Mouse (Mus musculus): Measurements from ENCODE around the gene L2hgdh.

L2hgdh gene

GRCm38 (mm10) chr12:69722857-69723256, 1.8 kb downstream of the L2hgdh start:
- Histone ChIP-seq H3K27me3 (ENCODE audit: insufficient read depth, low read length) (no peaks in the 10 kb centered on the region), H3K36me3 (ENCODE audit: insufficient read depth, low read length) (peaks cover 50% of the 10 kb centered on the region), H3K4me3 (replicated peaks; ENCODE audit: low read length) (no peak overlapping the region), H3K9me3 (ENCODE audit: low read length) (peaks cover 51% of the 10 kb centered on the region), H3K4me1 (replicated peaks; ENCODE audit: low read depth, low read length) (peaks cover 26% of the 10 kb centered on the region)
- TF ChIP-seq CTCF (conservative IDR thresholded peaks at IDR 0.05; ENCODE audit: low read length) = no peak
- no peak for TF ChIP-seq POU5F1 (IDR thresholded peaks at IDR 0.05; ENCODE audit: borderline replicate concordance, low read length)
- no peak for TF ChIP-seq NANOG (IDR thresholded peaks at IDR 0.05; ENCODE audit: borderline replicate concordance, low read length)

GRCm38 (mm10) chr12:69713628-69714027, 11.0 kb downstream of the L2hgdh start:
- TF ChIP-seq NANOG (IDR thresholded peaks at IDR 0.05; ENCODE audit: borderline replicate concordance, low read length) = no peak
- no peak for TF ChIP-seq POU5F1 (IDR thresholded peaks at IDR 0.05; ENCODE audit: borderline replicate concordance, low read length)
- no peak for TF ChIP-seq CTCF (conservative IDR thresholded peaks at IDR 0.05; ENCODE audit: low read length)
- Histone ChIP-seq H3K4me1 (replicated peaks; ENCODE audit: low read depth, low read length) (no peaks in the 10 kb centered on the region), H3K27me3 (ENCODE audit: insufficient read depth, low read length) (no peaks in the 10 kb centered on the region), H3K36me3 (ENCODE audit: insufficient read depth, low read length) (peaks cover 59% of the 10 kb centered on the region), H3K4me3 (replicated peaks; ENCODE audit: low read length) (no peak overlapping the region), H3K9me3 (ENCODE audit: low read length) (peaks cover 36% of the 10 kb centered on the region)

GRCm38 (mm10) chr12:69704799-69705458, 19.7 kb downstream of the L2hgdh start:
- TF ChIP-seq POU5F1 (IDR thresholded peaks at IDR 0.05; ENCODE audit: borderline replicate concordance, low read length) = no peak
- no peak for TF ChIP-seq NANOG (IDR thresholded peaks at IDR 0.05; ENCODE audit: borderline replicate concordance, low read length)
- Histone ChIP-seq H3K27me3 (ENCODE audit: insufficient read depth, low read length) (no peaks in the 10 kb centered on the region), H3K9me3 (ENCODE audit: low read length) (no peaks in the 10 kb centered on the region), H3K36me3 (ENCODE audit: insufficient read depth, low read length) (peaks cover 59% of the 10 kb centered on the region), H3K4me1 (replicated peaks; ENCODE audit: low read depth, low read length) (peaks cover 7% of the 10 kb centered on the region; the same call in 1 of the 2 replicates), H3K4me3 (replicated peaks; ENCODE audit: low read length) (no peak overlapping the region)

GRCm38 (mm10) chr12:69698352-69698751, 26.3 kb downstream of the L2hgdh start:
- no peak for TF ChIP-seq CTCF (conservative IDR thresholded peaks at IDR 0.05; ENCODE audit: low read length)
- TF ChIP-seq POU5F1 (IDR thresholded peaks at IDR 0.05; ENCODE audit: borderline replicate concordance, low read length) = no peak
- no peak for TF ChIP-seq NANOG (IDR thresholded peaks at IDR 0.05; ENCODE audit: borderline replicate concordance, low read length)
- Histone ChIP-seq H3K27me3 (ENCODE audit: insufficient read depth, low read length) (no peaks in the 10 kb centered on the region), H3K36me3 (ENCODE audit: insufficient read depth, low read length) (peaks cover 55% of the 10 kb centered on the region), H3K9me3 (ENCODE audit: low read length) (no peaks in the 10 kb centered on the region), H3K4me3 (replicated peaks; ENCODE audit: low read length) (no peak overlapping the region), H3K4me1 (replicated peaks; ENCODE audit: low read depth, low read length) (peaks cover 27% of the 10 kb centered on the region)

- TF ChIP-seq NANOG (IDR thresholded peaks at IDR 0.05; ENCODE audit: borderline replicate concordance, low read length) (no peak), CTCF (conservative IDR thresholded peaks at IDR 0.05; ENCODE audit: low read length) (peak; percentile 70), POU5F1 (IDR thresholded peaks at IDR 0.05; ENCODE audit: borderline replicate concordance, low read length) (no peak)
- Histone ChIP-seq H3K4me3 (replicated peaks; ENCODE audit: low read length) (no peak overlapping the region), H3K27me3 (ENCODE audit: insufficient read depth, low read length) (no peaks in the 10 kb centered on the region), H3K4me1 (replicated peaks; ENCODE audit: low read depth, low read length) (peaks cover 24% of the 10 kb centered on the region), H3K9me3 (ENCODE audit: low read length) (no peaks in the 10 kb centered on the region), H3K36me3 (ENCODE audit: insufficient read depth, low read length) (peaks cover 54% of the 10 kb centered on the region)
These were observed 27.9 kb downstream of the L2hgdh start for GRCm38 (mm10) chr12:69696746-69697145.

- Histone ChIP-seq H3K4me1 (replicated peaks; ENCODE audit: low read depth, low read length) (peaks cover 16% of the 10 kb centered on the region), H3K4me3 (replicated peaks; ENCODE audit: low read length) (peak overlapping the region; percentile 72), H3K36me3 (ENCODE audit: insufficient read depth, low read length) (peaks cover 29% of the 10 kb centered on the region), H3K9me3 (ENCODE audit: low read length) (no peaks in the 10 kb centered on the region), H3K27me3 (ENCODE audit: insufficient read depth, low read length) (no peaks in the 10 kb centered on the region)
- TF ChIP-seq NANOG (IDR thresholded peaks at IDR 0.05; ENCODE audit: borderline replicate concordance, low read length) = no peak
- TF ChIP-seq POU5F1 (IDR thresholded peaks at IDR 0.05; ENCODE audit: borderline replicate concordance, low read length) = no peak
- no peak for TF ChIP-seq CTCF (conservative IDR thresholded peaks at IDR 0.05; ENCODE audit: low read length)
These were observed 31.2 kb downstream of the L2hgdh start for GRCm38 (mm10) chr12:69693471-69693870.

- no peaks in the 10 kb centered on the region for H3K27me3 ChIP-seq (ENCODE audit: insufficient read depth, low read length)
- H3K4me3 ChIP-seq (replicated peaks; ENCODE audit: low read length) = no peak overlapping the region
These were observed 34.0 kb downstream of the L2hgdh start for GRCm38 (mm10) chr12:69690714-69691113.

GRCm38 (mm10) chr12:69689094-69689493, 35.6 kb downstream of the L2hgdh start:
- Histone ChIP-seq H3K4me3 (replicated peaks; ENCODE audit: low read length) (no peak overlapping the region), H3K4me1 (replicated peaks; ENCODE audit: low read depth, low read length) (peaks cover 8% of the 10 kb centered on the region), H3K27me3 (ENCODE audit: insufficient read depth, low read length) (0 out of 2 replicates have a peak, but pooled peaks cover 5% of the 10 kb centered on the region), H3K36me3 (ENCODE audit: insufficient read depth, low read length) (peaks cover 12% of the 10 kb centered on the region), H3K9me3 (ENCODE audit: low read length) (no peaks in the 10 kb centered on the region)
- TF ChIP-seq POU5F1 (IDR thresholded peaks at IDR 0.05; ENCODE audit: borderline replicate concordance, low read length) = no peak
- no peak for TF ChIP-seq CTCF (conservative IDR thresholded peaks at IDR 0.05; ENCODE audit: low read length)
- no peak for TF ChIP-seq NANOG (IDR thresholded peaks at IDR 0.05; ENCODE audit: borderline replicate concordance, low read length)

More at GRCm38 (mm10) chr12:69690714-69691113, 34.0 kb downstream of the L2hgdh start:
- peaks cover 21% of the 10 kb centered on the region for H3K36me3 ChIP-seq (ENCODE audit: insufficient read depth, low read length)
- no peak for TF ChIP-seq POU5F1 (IDR thresholded peaks at IDR 0.05; ENCODE audit: borderline replicate concordance, low read length)
- no peak for TF ChIP-seq NANOG (IDR thresholded peaks at IDR 0.05; ENCODE audit: borderline replicate concordance, low read length)
- TF ChIP-seq CTCF (conservative IDR thresholded peaks at IDR 0.05; ENCODE audit: low read length) = no peak
- H3K4me1 ChIP-seq (replicated peaks; ENCODE audit: low read depth, low read length) = peaks cover 16% of the 10 kb centered on the region
- H3K9me3 ChIP-seq (ENCODE audit: low read length) = no peaks in the 10 kb centered on the region

- Histone ChIP-seq H3K4me3 (replicated peaks; ENCODE audit: low read length) (no peak overlapping the region), H3K9me3 (ENCODE audit: low read length) (no peaks in the 10 kb centered on the region), H3K36me3 (ENCODE audit: insufficient read depth, low read length) (peaks cover 12% of the 10 kb centered on the region), H3K27me3 (ENCODE audit: insufficient read depth, low read length) (peaks cover 8% of the 10 kb centered on the region), H3K4me1 (replicated peaks; ENCODE audit: low read depth, low read length) (peaks cover under 1% of the 10 kb centered on the region)
- TF ChIP-seq CTCF (conservative IDR thresholded peaks at IDR 0.05; ENCODE audit: low read length) = no peak
- TF ChIP-seq POU5F1 (IDR thresholded peaks at IDR 0.05; ENCODE audit: borderline replicate concordance, low read length) = no peak
- TF ChIP-seq NANOG (IDR thresholded peaks at IDR 0.05; ENCODE audit: borderline replicate concordance, low read length) = no peak
These were observed 36.3 kb downstream of the L2hgdh start for GRCm38 (mm10) chr12:69688368-69688767.
